Mouse (Mus musculus) left cerebral cortex, postnatal 25 days (tissue): Measurements from ENCODE around the gene Adck1. TPM values are rescaled to one million over a fixed set of nuclear protein-coding genes. Genes with fewer than 3 reads are reported as not detected.
"Not testable (repeated sequence)": the region's sequence is repeated elsewhere in the genome, so short reads cannot be mapped to it uniquely, and the experiment has no call there.

Source experiments
- DNase-seq, 2 experiments: peaks; one replicate each; pipeline ENCODE4 v3.0.0; 2022; ENCODE audit warnings: low spot score in 2 of 2, mixed read lengths in 1 of 2
- intact Hi-C: fragments of 180-260 bp; cut with DNase I; formaldehyde crosslinking; loops from one replicate; pipeline ENCODE4 v1.15.1; 2025
- total RNA-seq, 2 experiments: library from RNA; stranded (reverse); gene quantifications; 2 replicates each; pipeline ENCODE4 v1.2.3; 2021

Adck1 gene
- total RNA-seq, 2 experiments from 2014 or later, result 28.6 to 32.9 TPM

- intact Hi-C loops, result no loop called here
- no peak for DNase-seq
These were observed 106.9 kb downstream of the Adck1 start for GRCm38 (mm10) chr12:88467257-88467656.

DNA sequence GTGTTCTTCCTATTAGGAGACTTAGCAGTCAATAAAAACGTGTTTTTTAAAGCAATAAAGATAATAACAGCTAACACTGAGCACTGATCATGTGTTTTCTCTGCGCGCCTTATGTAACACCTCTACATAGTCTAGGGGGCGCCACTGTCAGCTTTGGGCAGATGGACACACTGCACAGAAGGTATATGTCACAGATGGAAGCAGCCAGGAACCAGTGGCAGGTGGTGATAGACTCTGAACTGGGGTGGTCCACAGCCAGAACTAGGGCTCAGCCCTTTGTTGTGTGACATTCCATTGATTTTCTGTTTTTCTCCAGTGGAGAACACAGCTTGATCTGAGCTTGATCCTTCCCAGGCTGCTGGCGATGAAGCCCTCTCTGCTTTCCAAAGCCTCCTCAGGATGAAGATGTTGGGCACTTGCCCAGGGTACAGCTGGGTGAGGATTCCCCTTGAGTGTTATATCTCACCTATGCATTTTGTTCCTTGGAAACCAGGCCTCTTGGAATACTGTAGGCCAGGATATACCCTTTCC, 107.6 kb downstream of the Adck1 start:
- intact Hi-C loops, result no loop called here
- no peak for DNase-seq

DNA sequence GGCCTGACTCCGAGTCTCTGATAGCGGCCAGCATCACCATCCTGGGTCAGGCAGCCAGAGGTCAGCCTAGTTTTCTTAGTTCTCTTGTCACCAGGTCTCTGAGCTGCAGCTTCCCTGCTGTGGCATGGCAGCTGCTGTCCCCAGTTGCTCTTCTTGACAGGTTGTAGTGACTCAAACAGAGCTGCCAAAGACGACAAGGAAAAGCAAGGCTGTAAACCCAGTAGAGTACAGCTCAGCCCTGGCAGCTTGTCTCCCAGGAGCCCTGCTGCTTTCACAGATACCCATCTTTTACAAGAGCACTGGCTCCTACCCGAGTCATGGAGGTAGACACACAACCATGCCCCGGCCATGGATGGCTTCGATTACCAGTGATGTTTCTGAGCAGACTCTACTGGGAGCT, 108.3 kb downstream of the Adck1 start:
- DNase-seq, result peak in 1 of 2 experiments; percentile 6

DNA sequence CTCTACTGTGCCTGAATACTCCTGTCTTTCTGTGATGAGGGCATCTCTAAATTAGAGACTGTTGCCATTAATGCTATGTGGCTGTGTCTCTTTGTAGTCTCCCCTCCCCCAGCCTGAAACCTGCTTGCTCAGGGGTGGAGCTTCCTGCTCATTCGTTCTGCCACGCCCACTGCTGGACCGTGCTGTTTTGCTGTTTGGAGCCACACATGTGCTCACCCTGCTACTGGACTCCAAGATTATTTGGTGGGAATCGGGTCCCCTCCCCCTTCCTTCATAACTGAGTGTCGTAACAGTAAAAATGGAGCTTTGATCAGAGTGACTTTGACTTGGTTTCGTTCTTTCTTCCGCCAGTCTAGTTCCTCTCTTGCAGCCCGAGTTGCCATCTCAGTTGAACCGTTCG, 111.5 kb downstream of the Adck1 start:
- intact Hi-C loops, result not testable (repeated sequence)

More for the DNA sequence above, 108.3 kb downstream of the Adck1 start:
- intact Hi-C loops, result no loop called here

GRCm38 (mm10) chr12:88472832-88473231, 112.5 kb downstream of the Adck1 start:
- DNase-seq, result no peak
- intact Hi-C loops, result no loop called here

More for the DNA sequence above, 111.5 kb downstream of the Adck1 start:
- not testable (repeated sequence) for DNase-seq

- DNase-seq, result no peak
- intact Hi-C loops, result no loop called here
These were observed 113.4 kb downstream of the Adck1 start for GRCm38 (mm10) chr12:88473796-88474195.

GRCm38 (mm10) chr12:88475833-88476232, 115.5 kb downstream of the Adck1 start:
- intact Hi-C loops, result no loop called here
- DNase-seq, result no peak

GRCm38 (mm10) chr12:88476702-88477101, 116.3 kb downstream of the Adck1 start:
- intact Hi-C loops, result no loop called here
- peak in 1 of 2 experiments; percentile 20 for DNase-seq

DNA sequence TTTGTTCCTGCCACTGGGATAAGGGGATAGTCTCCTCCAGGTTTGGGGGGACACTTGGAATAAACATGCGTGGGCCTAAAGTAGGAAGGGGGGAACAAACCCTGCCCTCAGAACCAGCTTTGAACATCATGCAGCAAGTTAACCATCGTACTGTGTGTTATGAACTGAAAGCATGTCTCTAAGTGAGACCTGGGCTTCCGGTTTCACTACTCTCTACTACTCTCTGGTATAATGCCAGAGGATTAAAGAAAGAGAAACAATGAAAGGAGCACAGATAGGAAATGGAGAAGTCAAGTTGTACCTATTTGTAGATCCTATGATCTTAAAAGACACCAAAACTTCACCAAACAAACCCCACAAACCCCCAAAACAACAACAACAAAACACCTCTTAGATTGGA, 121.3 kb downstream of the Adck1 start:
- intact Hi-C loops, result no loop called here

GRCm38 (mm10) chr12:88490881-88491280, 130.5 kb downstream of the Adck1 start:
- DNase-seq, result no peak
- intact Hi-C loops, result no loop called here

More for the DNA sequence above, 121.3 kb downstream of the Adck1 start:
- no peak for DNase-seq

Other genes starting within 250 kb of the Adck1 start
- gene Gm10436, start 178.4 kb upstream of the Adck1 start, total RNA-seq, result not detected
- not detected for gene Gm8332, start 110.5 kb upstream of the Adck1 start, total RNA-seq
- gene Gm5662, start 86.1 kb upstream of the Adck1 start, total RNA-seq, result not detected
- not detected for gene Gm5039, start 36.5 kb upstream of the Adck1 start, total RNA-seq